Mouse (Mus musculus) thymus, adult 18-20 months (tissue): ENCODE results near the gene Ostf1.

Experiments used
- DNase-seq, 2 experiments: peaks; one replicate each; pipeline ENCODE4 v3.0.0; 2022; ENCODE audit warnings: mixed read lengths in 2 of 2

The Ostf1 gene

DNA sequence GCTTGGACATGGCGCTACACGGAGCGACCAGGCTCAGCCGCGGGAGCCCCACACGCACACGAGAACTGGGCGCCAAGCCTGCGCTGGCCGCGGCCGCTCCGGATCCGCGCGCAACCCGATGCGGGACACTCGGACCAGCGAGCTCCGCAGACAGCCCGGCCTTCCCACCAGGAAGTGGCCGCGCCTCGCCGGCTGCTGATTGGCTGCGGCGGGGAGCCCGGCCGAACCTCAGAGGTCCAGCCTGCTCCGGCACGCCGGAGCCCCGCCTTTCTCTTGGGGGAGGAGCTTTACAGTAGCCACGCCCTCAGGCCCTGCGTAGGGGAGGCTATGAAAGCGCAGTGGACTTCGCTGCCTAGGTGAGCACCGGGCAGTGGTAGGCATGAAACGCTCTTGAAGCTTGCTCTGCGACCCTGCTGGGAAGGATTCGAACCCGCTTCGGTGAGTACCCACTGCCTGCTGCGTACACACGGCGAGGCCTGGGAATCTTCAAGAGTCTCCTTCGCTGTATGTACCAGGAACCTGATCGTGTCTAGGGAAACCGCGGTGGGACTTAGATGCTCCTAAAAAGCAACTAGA is at the start of gene Ostf1, which contains the start of gene Nmrk1:
TSS of gene Ostf1 (minus strand) at position 180 of the 576 bp plus-strand sequence.
TSS of gene Nmrk1 (plus strand) at position 307 of the 576 bp plus-strand sequence.
- peak; percentile 89 to 92 for DNase-seq

DNA sequence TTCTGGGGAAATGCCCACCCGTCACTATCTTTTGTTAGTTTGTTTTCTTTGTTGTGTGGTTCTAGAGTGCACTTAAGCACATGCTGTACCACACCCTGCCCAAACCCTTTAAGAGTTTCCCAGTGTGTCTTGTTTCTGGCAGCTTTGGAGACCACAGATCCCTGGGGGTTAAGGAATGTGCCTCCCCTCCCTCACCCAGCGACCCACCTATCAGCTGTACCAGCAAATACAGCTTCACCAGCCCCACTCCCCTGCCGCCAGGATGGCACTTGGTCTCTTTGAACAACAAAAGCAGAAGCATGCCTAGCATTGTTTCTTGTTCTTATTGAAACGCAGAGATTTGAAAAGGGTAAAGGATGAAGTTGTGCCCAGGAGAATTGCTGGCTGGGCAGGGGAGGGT is 41.5 kb upstream of the Ostf1 start:
- no peak for DNase-seq

DNA sequence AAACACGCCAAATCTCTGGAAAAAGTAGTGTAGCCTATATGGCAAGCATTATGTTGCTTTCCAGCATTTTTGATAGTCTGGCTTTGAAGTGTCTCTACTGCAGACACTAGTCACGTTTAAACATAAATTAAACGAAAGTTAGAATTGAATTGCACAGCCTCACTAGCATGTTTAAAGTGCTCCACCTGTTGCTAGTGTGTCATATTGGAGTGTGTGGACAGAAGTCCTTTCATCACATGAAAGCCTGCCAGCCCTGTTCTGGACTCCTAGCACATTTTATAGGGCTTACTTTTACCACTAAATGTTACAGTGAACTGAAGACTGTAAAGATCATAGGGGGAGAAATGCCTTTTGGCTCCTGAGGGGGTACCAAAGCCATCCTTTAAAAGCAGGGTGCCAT is 40.9 kb upstream of the Ostf1 start:
- DNase-seq: no peak

DNA sequence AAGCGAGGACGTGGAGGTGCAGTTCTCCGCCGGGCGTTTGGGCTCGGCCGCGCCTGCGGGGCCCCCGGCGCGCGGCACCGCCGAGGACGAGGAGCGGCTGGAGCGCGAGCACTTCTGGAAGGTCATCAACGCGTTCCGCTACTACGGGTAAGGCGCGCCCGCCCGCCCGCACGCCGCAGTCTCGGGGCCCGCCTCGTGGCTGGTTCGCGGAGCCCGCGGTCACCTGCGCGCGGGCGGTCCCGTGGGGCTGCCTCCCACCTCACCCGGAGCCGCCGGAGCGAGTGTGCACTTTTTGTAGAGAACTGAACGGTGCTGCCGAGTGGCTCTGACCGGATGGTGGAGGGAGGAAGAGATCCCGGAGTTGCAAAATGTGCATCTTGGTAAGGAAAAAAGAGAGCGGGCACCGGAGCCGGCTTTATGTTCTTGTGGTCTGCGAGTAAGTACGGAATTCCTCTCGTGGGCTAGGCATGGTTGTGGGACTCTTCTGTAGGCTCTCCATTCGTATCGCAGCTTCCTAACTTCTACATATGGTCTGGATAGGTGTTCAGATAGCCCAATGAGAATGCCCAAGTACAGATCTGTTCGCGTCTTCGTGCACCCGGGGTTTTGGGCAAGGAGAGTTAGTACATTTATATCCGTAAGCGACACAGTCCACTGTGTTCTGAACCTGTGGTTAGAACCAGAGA is 39.6 kb upstream of the Ostf1 start:
- peak; percentile 32 to 50 for DNase-seq

DNA sequence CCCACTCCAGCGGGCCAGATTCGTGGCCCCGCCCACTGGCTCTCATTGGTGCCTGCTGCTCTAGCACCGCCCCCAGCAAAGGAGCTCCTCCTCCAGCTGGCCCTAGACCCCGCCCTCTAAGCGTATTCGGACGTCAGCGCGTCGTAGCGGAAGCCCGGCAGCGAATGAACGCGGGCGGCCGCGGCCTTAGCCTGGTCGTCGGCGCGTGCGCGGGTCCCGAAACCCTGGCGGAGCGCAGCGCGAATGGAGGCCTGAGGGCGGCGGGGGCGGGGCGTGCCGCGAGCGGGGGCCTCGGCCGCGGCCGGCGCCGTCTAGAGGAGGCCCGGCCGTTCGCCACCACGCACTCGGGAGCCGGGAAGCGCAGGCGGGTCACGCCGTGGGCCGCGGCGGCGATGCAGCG is 39.0 kb upstream of the Ostf1 start, which contains the start of gene Carnmt1:
TSS of gene Carnmt1 (plus strand) at position 157 of the 400 bp plus-strand sequence.
- DNase-seq: peak; percentile 97

DNA sequence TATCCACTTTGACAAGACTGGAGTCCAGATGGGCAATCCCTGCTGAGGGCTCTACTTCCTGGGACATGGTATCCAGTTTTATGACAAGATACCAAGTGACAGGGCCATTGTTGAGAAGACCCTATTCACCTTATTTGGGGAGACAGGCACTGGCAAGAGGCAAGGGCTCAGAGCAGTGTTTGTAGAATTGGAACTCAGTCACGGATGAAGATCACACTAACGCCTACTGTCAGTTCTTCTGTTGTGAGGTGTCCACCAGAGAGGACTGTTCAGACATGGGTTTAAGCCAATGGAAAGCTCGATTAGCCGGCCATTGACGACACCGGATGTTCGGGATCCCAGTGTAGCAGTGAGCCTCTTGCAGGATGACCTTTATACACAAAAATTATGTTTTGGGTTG is 37.9 kb upstream of the Ostf1 start:
- no peak for DNase-seq

DNA sequence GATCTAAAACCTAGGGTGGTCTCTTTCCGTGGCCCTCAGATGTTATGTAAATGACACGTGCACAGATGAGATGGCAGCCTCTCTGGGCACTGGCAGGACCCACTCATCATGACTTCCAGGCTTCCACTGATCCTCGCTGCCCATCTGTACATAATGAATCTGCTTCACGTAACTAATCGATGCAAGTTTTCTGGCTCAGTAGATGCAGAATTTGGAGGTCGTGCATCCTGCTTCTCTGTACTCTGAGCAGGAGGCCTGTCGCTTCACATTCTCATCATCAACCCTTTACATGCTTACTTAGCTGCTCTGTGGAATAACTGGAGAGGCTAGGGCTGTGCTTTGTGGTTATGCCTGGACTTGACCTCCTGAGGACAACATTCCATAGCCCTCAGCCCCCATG is 35.3 kb upstream of the Ostf1 start:
- no peak for DNase-seq

DNA sequence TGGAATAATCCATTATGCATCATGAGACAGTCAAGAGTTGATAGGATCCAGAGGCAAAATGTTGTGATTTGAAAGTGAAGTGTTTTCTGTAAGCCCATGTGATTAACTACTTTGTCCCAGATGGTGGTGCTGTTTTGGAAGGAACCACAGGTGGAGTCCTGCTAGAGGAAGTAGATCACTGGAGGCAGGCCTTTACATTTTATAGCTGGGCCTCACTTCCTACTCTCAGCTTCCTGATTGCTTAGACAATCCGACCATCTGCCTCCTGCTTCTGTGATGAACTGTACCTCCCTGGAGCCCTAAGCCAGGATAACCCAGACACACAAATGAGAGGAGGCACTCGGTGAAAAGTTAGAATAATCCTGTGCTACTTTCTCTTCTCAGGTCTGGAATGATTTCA is 32.3 kb upstream of the Ostf1 start:
- DNase-seq: no peak

DNA sequence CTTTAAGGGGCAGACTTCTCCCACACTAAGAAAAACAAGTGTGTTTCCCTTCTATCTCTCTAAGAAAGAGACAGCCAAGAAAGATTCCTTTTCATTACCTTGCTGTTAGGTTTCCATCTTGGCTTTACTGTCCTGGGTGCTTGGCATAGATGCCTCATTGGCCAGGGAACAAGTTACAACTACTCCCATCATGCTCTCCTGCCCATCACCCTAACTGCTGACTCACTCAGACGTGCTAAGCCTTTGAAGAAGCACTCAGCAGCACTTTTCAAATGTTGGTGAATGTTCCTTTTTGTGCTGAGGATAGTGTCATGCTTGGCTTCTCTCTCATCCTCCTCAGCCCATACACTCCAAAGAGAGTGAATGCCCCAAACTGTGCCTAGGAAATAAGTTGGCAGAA is 30.1 kb upstream of the Ostf1 start:
- no peak for DNase-seq

DNA sequence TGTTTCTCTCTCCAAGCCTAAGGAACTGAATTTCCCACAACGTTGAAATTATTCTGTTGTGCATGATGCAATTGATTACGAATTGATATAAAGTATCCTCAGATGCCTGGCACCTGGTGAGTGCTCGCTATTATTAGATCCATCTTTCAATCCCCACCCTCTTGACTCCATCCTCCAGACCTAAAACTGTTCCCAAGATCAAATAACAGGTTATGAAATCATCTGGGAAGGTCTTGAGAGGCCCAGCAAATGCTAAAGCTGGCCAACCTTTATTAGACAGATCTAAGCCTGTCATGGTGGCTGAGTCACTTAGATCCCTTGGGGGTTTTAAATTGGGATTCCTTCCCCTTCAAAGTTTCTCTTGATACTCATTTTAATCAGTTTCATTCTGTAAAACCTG is 28.8 kb upstream of the Ostf1 start:
- no peak for DNase-seq

DNA sequence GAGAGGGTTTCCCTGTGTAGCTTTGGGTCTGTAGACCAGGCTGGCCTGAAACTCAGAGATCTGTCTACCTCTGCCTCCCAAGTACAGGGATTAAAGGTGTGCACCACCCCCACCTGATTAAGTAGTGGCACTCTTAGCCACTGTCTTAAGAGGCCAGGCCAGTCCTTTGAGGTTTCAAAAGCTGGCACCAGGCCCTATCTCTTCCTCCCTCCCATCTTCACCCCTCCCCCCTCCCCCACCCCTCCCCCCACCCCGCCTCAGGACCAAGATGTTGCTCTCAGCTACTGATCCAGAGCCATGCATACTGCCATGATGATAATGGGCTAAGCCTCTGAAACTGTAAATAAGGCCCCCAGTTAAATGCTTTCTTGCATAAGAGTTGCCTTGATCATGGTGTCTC is 27.7 kb upstream of the Ostf1 start:
- no peak for DNase-seq

DNA sequence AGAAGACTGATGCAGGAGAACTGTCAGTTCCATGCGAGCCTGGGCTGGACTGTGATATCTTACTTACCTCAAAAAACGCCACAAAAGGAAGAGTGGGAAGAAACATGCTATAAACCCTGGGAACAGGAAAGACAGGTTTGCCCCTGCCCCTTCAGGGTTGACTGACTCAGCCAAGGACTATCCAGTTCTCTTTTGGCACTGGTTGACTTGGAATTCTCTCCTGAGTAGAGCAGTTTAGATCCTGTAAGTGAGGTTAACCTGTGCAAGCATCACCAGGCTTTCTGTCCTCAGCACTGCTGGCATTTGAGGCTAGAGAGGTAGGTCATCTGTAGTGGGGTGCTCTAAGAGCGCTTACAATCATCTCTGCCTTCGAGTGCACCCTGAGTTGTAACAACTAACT is 26.9 kb upstream of the Ostf1 start:
- DNase-seq: no peak

DNA sequence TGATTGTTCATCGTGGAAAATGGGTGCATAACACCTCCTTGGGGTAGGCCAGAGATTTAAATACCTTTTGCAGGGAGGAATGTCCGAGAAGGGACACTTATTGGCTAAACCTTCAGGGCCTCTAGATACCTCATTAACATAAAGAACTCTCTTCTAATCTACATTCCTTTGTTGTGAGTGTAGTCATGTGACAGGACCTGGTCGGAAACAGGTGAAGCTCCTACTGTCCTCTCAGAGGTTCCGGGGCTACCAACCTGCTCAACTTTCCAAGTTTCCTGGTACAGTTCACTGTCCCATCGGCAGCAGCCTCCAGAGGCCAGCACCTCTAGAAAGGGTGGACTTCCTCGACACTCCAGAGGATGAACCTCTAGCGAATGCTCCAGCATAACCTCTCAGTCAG is 24.4 kb upstream of the Ostf1 start:
- no peak for DNase-seq

DNA sequence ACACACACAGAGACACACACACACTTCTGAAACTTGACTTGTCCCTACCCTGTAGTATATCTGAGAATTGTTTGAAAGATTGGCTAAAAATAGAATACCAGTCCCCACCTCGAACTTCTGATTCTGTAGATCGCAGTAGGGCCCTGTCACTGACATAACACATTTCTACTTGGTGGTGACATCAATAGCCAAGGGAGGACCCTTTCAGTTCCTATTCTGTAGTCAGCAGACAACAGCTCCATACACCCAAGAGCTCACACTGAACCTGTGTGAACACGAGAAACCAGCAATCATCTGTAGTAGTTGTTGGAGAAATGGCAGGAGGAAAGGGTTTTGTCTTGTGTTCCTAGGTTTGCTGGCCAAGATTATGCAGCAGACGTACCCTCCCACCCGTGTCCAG is 23.4 kb upstream of the Ostf1 start:
- no peak for DNase-seq

DNA sequence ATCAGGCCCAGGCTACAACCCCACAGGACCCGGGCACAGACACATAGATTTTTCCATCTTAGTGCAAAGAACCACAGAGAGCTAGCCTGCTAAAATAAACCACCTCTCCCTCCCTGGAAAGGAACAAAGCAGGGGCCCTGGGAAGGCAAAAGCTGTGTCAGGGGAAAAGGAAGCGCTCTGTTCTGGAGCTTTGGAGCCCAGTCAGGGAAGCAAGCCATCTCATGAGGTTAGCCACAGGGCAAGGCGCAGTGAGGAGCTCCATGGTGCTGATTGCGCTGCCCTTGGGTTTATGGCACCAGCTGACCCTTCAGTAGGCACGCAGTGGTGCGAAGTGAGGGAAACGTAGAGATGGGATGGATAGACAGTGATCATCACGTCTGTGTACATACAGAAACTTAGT is 22.7 kb upstream of the Ostf1 start:
- no peak for DNase-seq

DNA sequence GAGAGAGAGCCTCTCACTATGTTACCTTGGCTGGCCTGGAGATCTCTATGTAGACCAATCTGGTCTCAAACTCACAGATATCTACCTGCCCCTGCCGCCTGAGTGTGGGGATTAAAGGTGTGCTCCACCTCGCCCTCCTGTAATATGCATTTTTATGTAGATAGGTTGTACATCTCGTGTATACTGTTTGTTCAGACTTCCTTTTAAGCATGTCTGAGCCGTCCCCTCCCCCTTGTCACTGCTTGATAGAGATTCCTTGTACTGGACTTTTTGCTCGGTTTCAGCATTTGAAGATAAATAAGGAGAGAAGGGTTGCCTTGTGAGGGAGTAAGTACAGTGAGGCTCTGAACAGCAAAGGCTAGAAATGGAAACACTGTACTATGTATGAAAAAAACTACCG is 21.4 kb upstream of the Ostf1 start:
- DNase-seq: no peak

DNA sequence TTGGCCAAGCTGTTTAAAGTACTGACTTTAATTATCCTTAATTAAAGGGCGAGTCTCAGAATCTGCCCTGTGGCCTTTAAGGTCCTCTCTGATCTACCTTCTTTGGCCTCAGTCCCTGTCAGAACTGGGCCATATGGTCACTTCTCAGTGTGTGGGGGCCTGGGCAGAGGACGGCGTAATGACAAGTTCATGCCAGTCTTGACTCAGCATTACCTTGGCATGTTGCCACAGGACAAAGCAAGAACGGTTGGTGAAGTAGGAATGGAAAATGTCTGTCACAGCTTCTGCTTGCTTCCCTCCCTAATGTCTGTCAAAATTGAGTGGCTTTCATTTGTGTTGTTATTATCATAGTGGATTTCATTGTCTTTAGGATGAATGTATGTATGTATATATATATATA is 21.0 kb upstream of the Ostf1 start:
- DNase-seq: no peak

DNA sequence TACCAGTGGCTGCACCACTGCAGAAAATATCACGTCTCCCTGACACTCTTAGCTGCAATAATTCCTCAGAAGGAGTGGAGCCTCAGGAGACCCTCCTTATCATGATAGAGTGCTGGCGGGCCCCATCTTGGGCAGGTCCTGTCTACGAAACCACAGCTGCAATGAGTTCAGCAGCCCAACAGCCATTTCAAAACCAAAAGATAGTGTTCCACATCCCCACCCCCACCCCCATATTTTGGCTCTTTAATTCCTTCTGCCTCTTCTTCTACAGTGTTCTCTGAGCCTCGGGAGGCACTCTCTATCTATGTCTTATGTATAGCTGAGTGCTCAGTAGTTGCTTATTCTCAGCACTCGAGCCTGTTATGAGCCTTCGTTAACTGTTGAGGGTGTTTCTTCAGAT is 18.9 kb upstream of the Ostf1 start:
- no peak for DNase-seq

DNA sequence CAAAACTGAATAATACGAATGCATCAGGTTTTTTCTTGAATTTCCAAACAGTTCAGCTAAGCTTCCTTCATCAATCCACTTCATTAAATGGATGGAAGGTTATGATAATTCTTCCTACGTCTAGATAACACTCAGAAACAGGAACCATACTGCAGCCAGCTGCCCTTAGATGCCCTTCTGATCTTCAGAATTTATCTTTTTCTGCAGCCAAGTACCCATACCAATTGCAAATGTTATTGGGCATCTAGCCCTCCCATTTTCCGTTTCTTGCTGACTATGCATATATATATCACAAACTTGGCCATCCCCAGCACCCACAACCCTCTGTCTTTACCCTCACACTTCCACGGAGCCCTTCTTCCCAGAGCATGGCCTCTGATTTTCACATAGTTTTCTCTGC is 18.3 kb upstream of the Ostf1 start:
- no peak for DNase-seq

DNA sequence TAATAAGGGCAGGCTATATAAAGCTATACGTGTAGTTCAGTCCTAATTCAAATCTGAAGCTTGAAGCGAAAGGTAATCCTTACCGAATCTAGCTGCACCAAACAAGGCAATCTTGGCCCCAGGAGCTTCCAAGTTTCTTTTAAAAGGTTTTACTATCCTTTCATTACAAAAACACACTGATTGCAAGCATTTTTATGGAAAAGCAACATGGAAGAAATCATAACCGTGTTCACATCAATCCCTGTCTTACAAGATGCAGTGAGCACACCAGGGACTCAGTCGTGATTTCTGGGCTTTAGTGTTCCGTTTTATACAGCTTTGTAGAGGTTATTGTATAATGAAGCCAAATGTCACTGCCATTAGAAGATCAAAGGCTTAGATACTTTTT is 16.9 kb upstream of the Ostf1 start:
- no peak for DNase-seq

DNA sequence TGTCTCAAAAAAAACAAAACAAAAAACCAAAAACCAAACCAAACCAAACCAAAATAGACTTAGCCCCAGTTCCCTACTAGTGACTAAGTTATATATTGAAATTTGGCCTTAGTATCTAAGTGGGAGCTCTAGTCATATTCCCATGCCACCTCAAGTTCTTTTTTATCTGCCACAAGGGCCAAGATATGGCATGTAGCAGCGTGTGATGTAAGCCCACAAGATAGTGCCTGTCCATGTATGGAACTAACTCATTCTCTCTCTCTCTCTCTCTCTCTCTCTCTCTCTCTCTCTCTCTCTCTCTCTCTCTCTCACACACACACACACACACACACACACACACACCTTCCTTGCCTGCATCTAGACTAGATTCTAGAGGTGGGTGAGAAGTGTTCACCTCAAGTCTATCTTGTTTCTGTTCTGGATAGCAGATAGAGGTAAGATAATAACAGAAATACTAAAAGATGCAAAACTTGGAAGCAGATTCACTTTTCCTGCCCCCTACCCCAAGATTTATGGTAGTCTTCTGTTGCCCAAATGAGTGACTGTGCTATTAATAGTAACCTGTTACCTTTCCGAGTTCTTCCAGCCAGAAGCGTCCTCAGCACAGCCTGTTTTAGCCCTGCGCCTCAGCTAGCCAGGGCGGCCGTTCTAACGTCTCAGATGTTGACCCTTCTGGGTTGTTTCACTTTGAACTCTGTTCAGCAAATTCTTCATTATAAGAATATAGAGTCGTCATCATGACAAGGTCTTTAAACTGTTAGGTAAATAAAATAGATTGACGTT is 16.3 kb upstream of the Ostf1 start:
- DNase-seq: no peak

DNA sequence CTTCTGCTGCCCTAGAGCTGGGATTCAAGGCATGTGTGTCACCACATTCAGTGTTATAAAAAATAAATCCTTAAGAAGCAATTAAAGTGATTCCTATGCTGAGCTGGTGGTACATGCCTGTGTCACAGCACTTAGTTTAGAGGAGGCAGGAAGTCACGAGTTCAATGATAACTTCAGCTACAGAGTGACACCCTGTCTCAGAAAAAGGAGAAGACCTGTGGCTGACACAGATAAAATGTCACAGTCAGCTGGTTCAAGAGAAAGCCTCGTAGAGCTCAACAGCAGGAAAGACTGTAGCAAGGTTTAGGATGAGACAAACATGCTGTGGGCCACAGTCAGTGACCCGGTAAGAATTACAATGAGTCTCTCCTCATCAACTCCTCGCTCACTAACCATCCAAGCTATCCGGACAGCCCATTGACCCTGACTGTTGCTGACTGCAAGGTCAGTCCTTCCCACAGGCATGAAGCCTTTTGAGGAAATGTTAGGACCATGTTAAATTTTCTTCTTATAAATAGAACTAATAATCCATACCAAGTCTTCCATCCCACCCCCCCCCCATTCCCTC is 15.3 kb upstream of the Ostf1 start:
- DNase-seq: no peak

DNA sequence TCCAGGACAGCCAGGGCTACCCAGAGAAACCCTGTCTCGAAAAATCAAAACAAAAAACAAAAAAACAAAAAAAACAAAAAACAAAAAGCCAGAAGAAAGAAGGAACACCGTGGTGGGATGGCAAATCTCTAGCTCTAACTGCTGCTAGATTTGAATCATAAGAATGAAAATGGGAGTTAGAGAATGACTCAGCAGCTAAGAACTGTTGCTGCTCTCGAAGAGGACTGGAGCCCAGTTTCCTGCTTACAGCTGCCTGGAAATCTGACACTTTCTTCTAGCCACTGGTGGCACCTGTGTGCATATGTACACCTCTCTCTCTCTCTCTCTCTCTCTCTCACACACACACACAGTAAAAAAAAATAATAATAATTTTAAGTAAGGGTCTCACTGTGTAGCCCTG is 14.8 kb upstream of the Ostf1 start:
- DNase-seq: no peak

DNA sequence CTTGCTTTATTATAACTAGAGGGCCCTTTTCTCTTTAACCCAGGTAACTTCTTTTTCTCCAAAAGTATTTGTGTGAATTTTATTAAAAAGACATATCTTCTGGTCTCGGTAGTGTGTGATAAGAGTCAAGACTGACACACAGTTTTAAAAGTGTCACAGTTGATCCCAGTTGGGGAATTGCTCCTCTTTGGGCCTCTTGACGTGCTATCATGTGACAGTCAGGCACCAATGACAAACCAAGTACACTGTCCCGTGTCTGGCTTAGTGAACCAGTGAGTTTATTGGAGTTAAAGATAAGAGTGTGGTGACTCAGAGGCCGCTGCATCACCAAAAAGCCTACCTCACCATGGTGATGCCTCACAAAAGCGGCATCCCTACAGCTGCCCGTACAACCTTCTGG is 12.5 kb upstream of the Ostf1 start:
- no peak for DNase-seq
